Mouse (Mus musculus) bone marrow, adult 2 months (tissue): ENCODE measurements at regions not wholly inside any gene's neighbourhood (a gene's known extent, or its start where the extent isn't known, plus 50 kb on each side); places are given as distances from the start of the nearest gene placed in this dataset.

Experiments used
- CTCF ChIP-seq: fragments of 200-500 bp; IDR thresholded peaks from 2 replicates; pipeline ENCODE4 v1.5.1; 2011; ENCODE audit warnings: low read length, control low read depth; ENCODE audit not compliant: control insufficient read depth, insufficient read depth
- POLR2A ChIP-seq: fragments of 200-500 bp; IDR thresholded peaks from 2 replicates; pipeline ENCODE4 v1.6.1; 2011; ENCODE audit warnings: low read depth, mild to moderate bottlenecking, control low read depth, low read length, borderline replicate concordance; ENCODE audit not compliant: control insufficient read depth

- no peak for TF ChIP-seq CTCF
- no peak for TF ChIP-seq POLR2A
These were observed 216.3 kb upstream of the Tle3 start for GRCm38 (mm10) chr9:61155851-61156250.
